Mouse (Mus musculus): ENCODE results near the gene Dlgap4.

- TF ChIP-seq CTCF (IDR thresholded peaks at IDR 0.05) (no peak), POLR2A (IDR thresholded peaks at IDR 0.05; ENCODE audit: insufficient read depth, low read depth, low read length) (no peak)
Measured at GRCm38 (mm10) chr2:156774738-156775454, 161.4 kb downstream of the Dlgap4 start, which contains the start of gene Myl9.
